Mouse (Mus musculus): ENCODE results near the gene H2-M10.1. TPM values are rescaled to one million over a fixed set of nuclear protein-coding genes. Genes with fewer than 3 reads are reported as not detected.
"Not testable (repeated sequence)": the region's sequence is repeated elsewhere in the genome, so short reads cannot be mapped to it uniquely, and the experiment has no call there.

H2-M10.1 gene
- polyA plus RNA-seq, 1 experiment from 2014 or later = not detected

GRCm38 (mm10) chr17:36309293-36309692, 16.7 kb downstream of the H2-M10.1 start:
- Histone ChIP-seq H3K4me2 (ENCODE audit: low read depth, low read length) (no peak overlapping the region), H3K9me3 (ENCODE audit: control insufficient read depth, low read length) (no peaks in the 10 kb centered on the region), H3K27ac (replicated peaks; ENCODE audit: low read depth, low read length) (no peak overlapping the region), H3K4me3 (ENCODE audit: low read depth, low read length) (no peak overlapping the region), H3K36me3 (ENCODE audit: control insufficient read depth, insufficient read depth, low read length) (no peaks in the 10 kb centered on the region), H3K4me1 (ENCODE audit: control insufficient read depth, insufficient read depth, low read length) (no peaks in the 10 kb centered on the region), H3K27me3 (replicated peaks; ENCODE audit: control insufficient read depth, insufficient read depth, low read length) (no peaks in the 10 kb centered on the region), H3K9ac (ENCODE audit: low read depth, low read length) (no peak overlapping the region)
- WGBS = 31% methylated on average over 1 of the region's 1 CpGs
- ATAC-seq (ENCODE audit: low read depth) (no peak), DNase-seq (ENCODE audit: low spot score) (no peak)

GRCm38 (mm10) chr17:36308855-36309254, 17.1 kb downstream of the H2-M10.1 start:
- H3K27me3 ChIP-seq (replicated peaks; ENCODE audit: control insufficient read depth, insufficient read depth, low read length); H3K27ac ChIP-seq (replicated peaks; ENCODE audit: low read depth, low read length); H3K4me3 ChIP-seq (ENCODE audit: low read depth, low read length); H3K4me2 ChIP-seq (ENCODE audit: low read depth, low read length); H3K9me3 ChIP-seq (ENCODE audit: control insufficient read depth, low read length); H3K4me1 ChIP-seq (ENCODE audit: control insufficient read depth, insufficient read depth, low read length); H3K36me3 ChIP-seq (ENCODE audit: control insufficient read depth, insufficient read depth, low read length); H3K9ac ChIP-seq (ENCODE audit: low read depth, low read length): not testable (repeated sequence)
- DNase-seq (ENCODE audit: low spot score) (peak; percentile 90), ATAC-seq (ENCODE audit: low read depth) (0 out of 2 replicates have a peak, but pooled peaks have one; percentile 15)
- 5% methylated on average over 3 of the region's 3 CpGs for WGBS

GRCm38 (mm10) chr17:36286390-36286789, 39.6 kb downstream of the H2-M10.1 start, which contains the start of gene H2-M10.2:
H2-M10.2 (minus strand) TSS chr17:36286490.
- H3K9me3 ChIP-seq (ENCODE audit: control insufficient read depth, low read length) = peaks cover 13% of the 10 kb centered on the region
- no peak for ATAC-seq (ENCODE audit: low read depth)
- H3K4me2 ChIP-seq (ENCODE audit: low read depth, low read length) = no peak within 1 kb of the TSS
- H3K36me3 ChIP-seq (ENCODE audit: control insufficient read depth, insufficient read depth, low read length) = peaks cover 14% of the 10 kb centered on the region; the same call in 1 of the 2 replicates
- WGBS = 87% methylated on average over 2 of the region's 2 CpGs
- H3K4me1 ChIP-seq (ENCODE audit: control insufficient read depth, insufficient read depth, low read length) = no peaks in the 10 kb centered on the region
- H3K27me3 ChIP-seq (replicated peaks; ENCODE audit: control insufficient read depth, insufficient read depth, low read length) = no peaks in the 10 kb centered on the region
- H3K4me3 ChIP-seq (ENCODE audit: low read depth, low read length) = no peak within 1 kb of the TSS
- DNase-seq (ENCODE audit: low spot score) = no peak
- H3K27ac ChIP-seq (replicated peaks; ENCODE audit: low read depth, low read length) = no peak within 1 kb of the TSS
- H3K9ac ChIP-seq (ENCODE audit: low read depth, low read length) = no peak within 1 kb of the TSS

GRCm38 (mm10) chr17:36281521-36282245, 44.3 kb downstream of the H2-M10.1 start:
- no peak overlapping the region for H3K4me2 ChIP-seq (ENCODE audit: low read depth, low read length)
- no peak for ATAC-seq (ENCODE audit: low read depth)
- peaks cover 45% of the 10 kb centered on the region for H3K36me3 ChIP-seq (ENCODE audit: control insufficient read depth, insufficient read depth, low read length)
- WGBS = 96% methylated on average over 4 of the region's 4 CpGs
- no peaks in the 10 kb centered on the region for H3K27me3 ChIP-seq (replicated peaks; ENCODE audit: control insufficient read depth, insufficient read depth, low read length)
- no peak overlapping the region for H3K27ac ChIP-seq (replicated peaks; ENCODE audit: low read depth, low read length)
- no peaks in the 10 kb centered on the region for H3K4me1 ChIP-seq (ENCODE audit: control insufficient read depth, insufficient read depth, low read length)
- H3K9ac ChIP-seq (ENCODE audit: low read depth, low read length) = no peak overlapping the region
- H3K4me3 ChIP-seq (ENCODE audit: low read depth, low read length) = no peak overlapping the region
- H3K9me3 ChIP-seq (ENCODE audit: control insufficient read depth, low read length) = peaks cover 13% of the 10 kb centered on the region
- DNase-seq (ENCODE audit: low spot score) = no peak

GRCm38 (mm10) chr17:36274776-36275175, 51.2 kb downstream of the H2-M10.1 start:
- DNase-seq (ENCODE audit: low spot score) = no peak
- Histone ChIP-seq H3K9me3 (ENCODE audit: control insufficient read depth, low read length) (no peaks in the 10 kb centered on the region), H3K4me1 (ENCODE audit: control insufficient read depth, insufficient read depth, low read length) (peaks cover 14% of the 10 kb centered on the region), H3K27me3 (replicated peaks; ENCODE audit: control insufficient read depth, insufficient read depth, low read length) (no peaks in the 10 kb centered on the region), H3K27ac (replicated peaks; ENCODE audit: low read depth, low read length) (no peak overlapping the region), H3K9ac (ENCODE audit: low read depth, low read length) (no peak overlapping the region), H3K4me2 (ENCODE audit: low read depth, low read length) (no peak overlapping the region), H3K4me3 (ENCODE audit: low read depth, low read length) (no peak overlapping the region), H3K36me3 (ENCODE audit: control insufficient read depth, insufficient read depth, low read length) (peaks cover 41% of the 10 kb centered on the region)
- ATAC-seq (ENCODE audit: low read depth) = no peak
- WGBS = 93% methylated on average over 4 of the region's 4 CpGs

GRCm38 (mm10) chr17:36273796-36274195, 52.2 kb downstream of the H2-M10.1 start:
- H3K4me1 ChIP-seq (ENCODE audit: control insufficient read depth, insufficient read depth, low read length) = peaks cover 14% of the 10 kb centered on the region
- no peak overlapping the region for H3K4me3 ChIP-seq (ENCODE audit: low read depth, low read length)
- H3K27me3 ChIP-seq (replicated peaks; ENCODE audit: control insufficient read depth, insufficient read depth, low read length) = no peaks in the 10 kb centered on the region
- H3K9ac ChIP-seq (ENCODE audit: low read depth, low read length) = no peak overlapping the region
- ATAC-seq (ENCODE audit: low read depth) (no peak), DNase-seq (ENCODE audit: low spot score) (no peak)
- peak overlapping the region; percentile 23; the same call in 1 of the 2 replicates for H3K4me2 ChIP-seq (ENCODE audit: low read depth, low read length)
- 88% methylated on average over 4 of the region's 4 CpGs for WGBS
- H3K36me3 ChIP-seq (ENCODE audit: control insufficient read depth, insufficient read depth, low read length) = peaks cover 32% of the 10 kb centered on the region
- H3K27ac ChIP-seq (replicated peaks; ENCODE audit: low read depth, low read length) = no peak overlapping the region
- no peaks in the 10 kb centered on the region for H3K9me3 ChIP-seq (ENCODE audit: control insufficient read depth, low read length)

Other genes with a start within 250 kb of the H2-M10.1 start
- gene Gm19684, start 204.5 kb downstream of the H2-M10.1 start, polyA plus RNA-seq (2014; fragmentation: Nextera tagmentation; extraction: Ambion mirVana) = not detected in 2 replicates
- gene Gm7030, start 196.7 kb downstream of the H2-M10.1 start, polyA plus RNA-seq (2014; fragmentation: Nextera tagmentation; extraction: Ambion mirVana) = not detected in 2 replicates
- gene Gm8909, start 157.6 kb downstream of the H2-M10.1 start, polyA plus RNA-seq (2014; fragmentation: Nextera tagmentation; extraction: Ambion mirVana) = not detected in 2 replicates
- not detected in 2 replicates for gene H2-T3, start 135.9 kb downstream of the H2-M10.1 start, polyA plus RNA-seq (2014; fragmentation: Nextera tagmentation; extraction: Ambion mirVana)
- gene Rpp21, start 68.1 kb downstream of the H2-M10.1 start, polyA plus RNA-seq (2014; fragmentation: Nextera tagmentation; extraction: Ambion mirVana) = 95.5 and 103 TPM in 2 replicates
- gene Trim39, start 53.9 kb downstream of the H2-M10.1 start, polyA plus RNA-seq (2014; fragmentation: Nextera tagmentation; extraction: Ambion mirVana) = 10.6 and 12.4 TPM in 2 replicates
- not detected in 2 replicates for gene H2-M10.2, start 39.7 kb downstream of the H2-M10.1 start, polyA plus RNA-seq (2014; fragmentation: Nextera tagmentation; extraction: Ambion mirVana)
- not detected in 2 replicates for gene H2-M10.3, start 42.3 kb upstream of the H2-M10.1 start, polyA plus RNA-seq (2014; fragmentation: Nextera tagmentation; extraction: Ambion mirVana)
- not detected in 2 replicates for gene H2-M10.4, start 136.2 kb upstream of the H2-M10.1 start, polyA plus RNA-seq (2014; fragmentation: Nextera tagmentation; extraction: Ambion mirVana)
- gene H2-M11, start 220.9 kb upstream of the H2-M10.1 start, polyA plus RNA-seq (2014; fragmentation: Nextera tagmentation; extraction: Ambion mirVana) = not detected in 2 replicates